Mouse (Mus musculus) G1E (cell line): ENCODE results near the gene Vps37b. TPM values are rescaled to one million over a fixed set of nuclear protein-coding genes. Genes with fewer than 3 reads are reported as not detected.
A peak's percentile ranks its signal among the peaks of the same experiment; 100 is the strongest.

Source experiments
- ATAC-seq: 2 replicates; pipeline ENCODE4 v1.8.0; 2016; ENCODE audit warnings: mild to moderate bottlenecking; ENCODE audit not compliant: insufficient number of reproducible peaks, poor library complexity, low FRiP score, severe bottlenecking; ENCODE audit errors: extremely low read depth
- DNase-seq: peaks from one replicate; pipeline ENCODE4 v3.0.0; 2012; ENCODE audit warnings: low spot score
- H3K27me3 ChIP-seq: 2 replicates; pipeline ENCODE4 v1.6.1; 2012; ENCODE audit warnings: mild to moderate bottlenecking, low read length, inconsistent platforms; ENCODE audit not compliant: insufficient read depth
- H3K36me3 ChIP-seq: replicated peaks from 2 replicates; pipeline ENCODE3; 2012; ENCODE audit warnings: mild to moderate bottlenecking, inconsistent platforms
- H3K4me1 ChIP-seq: 2 replicates; pipeline ENCODE4 v1.6.1; 2012; ENCODE audit warnings: low read depth, low read length, inconsistent platforms, mixed read lengths; ENCODE audit not compliant: insufficient read depth
- H3K4me3 ChIP-seq: 2 replicates; pipeline ENCODE4 v1.5.1; 2012; ENCODE audit warnings: low read depth, mild to moderate bottlenecking, inconsistent platforms, low read length, moderate library complexity, mixed read lengths
- H3K9me3 ChIP-seq: replicated peaks from 2 replicates; pipeline ENCODE4 v1.6.1; 2012; ENCODE audit warnings: inconsistent platforms
- CTCF ChIP-seq: IDR thresholded peaks from 2 replicates; pipeline ENCODE4 v1.5.1; 2012; ENCODE audit warnings: low read depth, low read length, inconsistent platforms, mixed read lengths
- GATA1 ChIP-seq: IDR thresholded peaks from 2 replicates; pipeline ENCODE4 v1.6.1; 2012; ENCODE audit warnings: borderline replicate concordance, low read length, inconsistent platforms, mixed read lengths
- GATA2 ChIP-seq: IDR thresholded peaks from 2 replicates; pipeline ENCODE4 v1.6.1; 2012; ENCODE audit warnings: low read depth, low read length, inconsistent platforms, borderline replicate concordance
- POLR2AphosphoS5 ChIP-seq: IDR thresholded peaks from 2 replicates; pipeline ENCODE4 v1.6.1; 2012; ENCODE audit warnings: low read depth, low read length, inconsistent platforms; ENCODE audit not compliant: insufficient replicate concordance
- TAL1 ChIP-seq: conservative IDR thresholded peaks from 2 replicates; pipeline ENCODE4 v1.6.1; 2012; ENCODE audit warnings: low read depth, low read length, inconsistent platforms, mixed read lengths
- polyA plus RNA-seq: library from polyadenylated mRNA; stranded (reverse); fragments of >175 nt; gene quantifications from 2 replicates; pipeline ENCODE4 v1.2.3, GENCODE M21; 2012
- total RNA-seq, 2 experiments: library from RNA; stranded (forward) in 1 of 2; stranded (reverse) in 1 of 2; fragments of 200-1000 nt in 1 of 2; fragments of >200 nt in 1 of 2; fragmentation: Nextera tagmentation in 1 of 2; gene quantifications; 2 replicates each; pipeline ENCODE4 v1.2.3; 2014 to 2017

The Vps37b gene
- total and polyA plus RNA-seq, 3 experiments: 26.2 to 135 (median 64.1) TPM

GRCm38 (mm10) chr5:123975668-123976180 is 56.3 kb downstream of the Vps37b start:
- H3K9me3 ChIP-seq: no peaks in the 10 kb centered on the region
- peaks cover 38% of the 10 kb centered on the region for H3K36me3 ChIP-seq
- no peak overlapping the region for H3K4me3 ChIP-seq
- no peak for TF ChIP-seq GATA2
- no peak for TF ChIP-seq CTCF
- TF ChIP-seq POLR2AphosphoS5: no peak
- no peak for TF ChIP-seq GATA1
- TF ChIP-seq TAL1: no peak
- H3K27me3 ChIP-seq: peaks cover 19% of the 10 kb centered on the region
- DNase-seq (no peak), ATAC-seq (no peak)
- peaks cover 29% of the 10 kb centered on the region for H3K4me1 ChIP-seq

- Histone ChIP-seq H3K4me3 (no peak overlapping the region; the same call in 1 of the 2 replicates), H3K36me3 (peaks cover 32% of the 10 kb centered on the region), H3K4me1 (peaks cover 25% of the 10 kb centered on the region), H3K27me3 (peaks cover 28% of the 10 kb centered on the region), H3K9me3 (no peaks in the 10 kb centered on the region)
- ATAC-seq (no peak), DNase-seq (peak; percentile 42)
- no peak for TF ChIP-seq GATA2
- no peak for TF ChIP-seq GATA1
- no peak for TF ChIP-seq CTCF
- TF ChIP-seq POLR2AphosphoS5: no peak
- no peak for TF ChIP-seq TAL1
Observed at GRCm38 (mm10) chr5:123974616-123975111, 57.4 kb downstream of the Vps37b start.

GRCm38 (mm10) chr5:123974179-123974485 is 57.9 kb downstream of the Vps37b start:
- peaks cover 25% of the 10 kb centered on the region for H3K4me1 ChIP-seq
- H3K27me3 ChIP-seq: peaks cover 30% of the 10 kb centered on the region
- H3K9me3 ChIP-seq: no peaks in the 10 kb centered on the region
- TF ChIP-seq GATA2 (no peak), TAL1 (no peak), CTCF (no peak), GATA1 (no peak), POLR2AphosphoS5 (no peak)
- ATAC-seq (no peak), DNase-seq (no peak)
- peaks cover 27% of the 10 kb centered on the region for H3K36me3 ChIP-seq
- peak overlapping the region; percentile 82 for H3K4me3 ChIP-seq

- Histone ChIP-seq H3K27me3 (peaks cover 33% of the 10 kb centered on the region), H3K36me3 (peaks cover 23% of the 10 kb centered on the region), H3K4me1 (peaks cover 25% of the 10 kb centered on the region), H3K9me3 (no peaks in the 10 kb centered on the region), H3K4me3 (peak within 1 kb of the TSS; percentile 82)
- ATAC-seq (no peak; the same call in 1 of the 2 replicates), DNase-seq (peak; percentile 79)
- TF ChIP-seq POLR2AphosphoS5: no peak
- no peak for TF ChIP-seq GATA1
- TF ChIP-seq CTCF: no peak
- TF ChIP-seq GATA2: no peak
- no peak for TF ChIP-seq TAL1
Observed at GRCm38 (mm10) chr5:123973299-123974178, 58.5 kb downstream of the Vps37b start, which contains the start of gene Hip1r. Hip1r (plus strand) TSS chr5:123973628.

GRCm38 (mm10) chr5:123972453-123972852 is 59.6 kb downstream of the Vps37b start:
- H3K4me1 ChIP-seq: peaks cover 25% of the 10 kb centered on the region
- H3K4me3 ChIP-seq: no peak overlapping the region
- DNase-seq (no peak), ATAC-seq (no peak)
- H3K9me3 ChIP-seq: no peaks in the 10 kb centered on the region
- TF ChIP-seq POLR2AphosphoS5 (no peak), TAL1 (no peak), CTCF (no peak), GATA1 (no peak)
- H3K27me3 ChIP-seq: peaks cover 33% of the 10 kb centered on the region
- H3K36me3 ChIP-seq: peaks cover 14% of the 10 kb centered on the region

GRCm38 (mm10) chr5:123970576-123970975 is 61.5 kb downstream of the Vps37b start:
- ATAC-seq (no peak), DNase-seq (no peak)
- TF ChIP-seq GATA1 (no peak), GATA2 (no peak), TAL1 (no peak), CTCF (no peak), POLR2AphosphoS5 (no peak)
- H3K4me3 ChIP-seq: no peak overlapping the region
- no peaks in the 10 kb centered on the region for H3K9me3 ChIP-seq
- H3K36me3 ChIP-seq: peaks cover 2% of the 10 kb centered on the region
- H3K4me1 ChIP-seq: peaks cover 19% of the 10 kb centered on the region
- H3K27me3 ChIP-seq: peaks cover 34% of the 10 kb centered on the region
